Comparison of ENCODE assay signal across 8 mouse cellular contexts in genomic region chr17:85395502-85395901, GRCm38 (mm10).
DNase-seq lines count a peak whose midpoint lies in the region; ATAC-seq and TF ChIP-seq lines count a peak whose summit lies in the region.

No protein-coding gene starts in this region.

- ATAC-seq in kidney, embryonic 14.5 days (ENCODE audit: low FRiP score, low TSS enrichment) = no peak
- 0 out of 2 replicates have a peak, but pooled peaks have one; percentile 40 for ATAC-seq in hindbrain, embryonic 13.5 days (ENCODE audit: low FRiP score)

- no peak for TF ChIP-seq POLR2A in bone marrow macrophage, adult 2 months (IDR thresholded peaks at IDR 0.05; ENCODE audit: borderline replicate concordance, low read depth, low read length)

- no peaks in the 10 kb centered on the region for H3K27me3 ChIP-seq in kidney, embryonic 14.5 days (ENCODE audit: control insufficient read depth, insufficient read depth, low read length)
- H3K27me3 ChIP-seq in hindbrain, embryonic 13.5 days = peaks cover 13% of the 10 kb centered on the region

- no peak for TF ChIP-seq CTCF in bone marrow macrophage, adult 2 months (IDR thresholded peaks at IDR 0.05; ENCODE audit: low read depth, low read length)

- no peaks in the 10 kb centered on the region for H3K9me3 ChIP-seq in kidney, embryonic 14.5 days (ENCODE audit: control insufficient read depth, low read length)
- H3K9me3 ChIP-seq in hindbrain, embryonic 13.5 days = no peaks in the 10 kb centered on the region

- no peaks in the 10 kb centered on the region for H3K4me1 ChIP-seq in kidney, embryonic 14.5 days (ENCODE audit: control insufficient read depth, insufficient read depth, low read length)
- H3K4me1 ChIP-seq in bone marrow macrophage, adult 2 months (ENCODE audit: control insufficient read depth, insufficient read depth, low read length) = peaks cover 36% of the 10 kb centered on the region
- H3K4me1 ChIP-seq in hindbrain, embryonic 13.5 days (replicated peaks) = peaks cover 41% of the 10 kb centered on the region

- DNase-seq in kidney, postnatal 10 days = peak; percentile 11
- DNase-seq in monocyte, adult 2 months (ENCODE audit: low read depth in 1 of 2, low spot score in 2 of 2) = peak; percentile 27 to 37
- no peak for DNase-seq in cerebellum, postnatal 10 days
- DNase-seq in left cerebral cortex, adult 11 months (ENCODE audit: low spot score) = no peak
- no peak for DNase-seq in T-cell, adult 2 months (ENCODE audit: low spot score)

- no peak overlapping the region for H3K9ac ChIP-seq in kidney, embryonic 14.5 days (ENCODE audit: low read depth, low read length)
- no peak overlapping the region for H3K9ac ChIP-seq in hindbrain, embryonic 13.5 days

- no peak overlapping the region for H3K4me2 ChIP-seq in kidney, embryonic 14.5 days (replicated peaks; ENCODE audit: low read depth, low read length)
- H3K4me2 ChIP-seq in hindbrain, embryonic 13.5 days = no peak overlapping the region

- no peak overlapping the region for H3K27ac ChIP-seq in kidney, embryonic 14.5 days (ENCODE audit: low read depth, low read length)
- H3K27ac ChIP-seq in bone marrow macrophage, adult 2 months (ENCODE audit: insufficient read depth, low read depth, low read length) = peak overlapping the region; percentile 85
- H3K27ac ChIP-seq in hindbrain, embryonic 13.5 days = no peak overlapping the region

- no peak overlapping the region for H3K4me3 ChIP-seq in kidney, embryonic 14.5 days (ENCODE audit: low read length)
- H3K4me3 ChIP-seq in bone marrow macrophage, adult 2 months (ENCODE audit: insufficient read depth, low read length) = peak overlapping the region; percentile 38
- no peak overlapping the region for H3K4me3 ChIP-seq in hindbrain, embryonic 13.5 days

- WGBS in kidney, embryonic 14.5 days = 36% methylated on average over 5 of the region's 5 CpGs
- 24% methylated on average over 5 of the region's 5 CpGs for WGBS in hindbrain, embryonic 13.5 days

- H3K36me3 ChIP-seq in kidney, embryonic 14.5 days (ENCODE audit: control insufficient read depth, insufficient read depth, low read length) = no peaks in the 10 kb centered on the region
- no peaks in the 10 kb centered on the region for H3K36me3 ChIP-seq in hindbrain, embryonic 13.5 days

Comparison
In these comparisons a context has a peak if more than half of its experiments do, and no peak if none do; other contexts are left out.
1. DNase-seq: peak in kidney, postnatal 10 days (single experiment) and monocyte, adult 2 months (2 of 2); none in cerebellum, postnatal 10 days (0 of 2), left cerebral cortex, adult 11 months (single experiment) and T-cell, adult 2 months (single experiment).